9 mouse cellular contexts compared by ENCODE assay signal in genomic region chr6:71991190-71991932, GRCm38 (mm10).
A peak's percentile ranks its signal among the peaks of the same experiment; 100 is the strongest.
DNase-seq lines count a peak whose midpoint lies in the region; ATAC-seq lines count a peak whose summit lies in the region.
"Had no signal": no experiment of that assay in that cellular context is flagged by ENCODE, and none has a peak within 500 bp of the region (broad histone marks: within the 10 kb centered on the region; RNA-seq: fewer than 3 reads in every experiment).

No protein-coding gene starts in this region.

- peak overlapping the region; percentile 74 for H3K27ac ChIP-seq in forebrain, embryonic 10.5 days
- H3K27ac ChIP-seq in forebrain, embryonic 16.5 days (ENCODE audit: low read length), result no peak overlapping the region
- no peak overlapping the region for H3K27ac ChIP-seq in lung, embryonic 16.5 days (ENCODE audit: low read length)
- peak overlapping the region; percentile 93 for H3K27ac ChIP-seq in embryonic facial prominence, embryonic 12.5 days
- no peak overlapping the region for H3K27ac ChIP-seq in liver, embryonic 16.5 days (ENCODE audit: low read length)

- no peaks in the 10 kb centered on the region for H3K9me3 ChIP-seq in forebrain, embryonic 10.5 days
- no peaks in the 10 kb centered on the region for H3K9me3 ChIP-seq in forebrain, embryonic 16.5 days (ENCODE audit: control insufficient read depth, low read length)
- no peaks in the 10 kb centered on the region; the same call in 1 of the 2 replicates for H3K9me3 ChIP-seq in lung, embryonic 16.5 days (ENCODE audit: control insufficient read depth, low read length)
- H3K9me3 ChIP-seq in embryonic facial prominence, embryonic 12.5 days, result peaks cover 5% of the 10 kb centered on the region; the same call in 1 of the 2 replicates
- H3K9me3 ChIP-seq in liver, embryonic 16.5 days (replicated peaks; ENCODE audit: control insufficient read depth, low read length), result no peaks in the 10 kb centered on the region

- no peak overlapping the region for H3K4me3 ChIP-seq in forebrain, embryonic 10.5 days
- H3K4me3 ChIP-seq in forebrain, embryonic 16.5 days (replicated peaks; ENCODE audit: low read length), result no peak overlapping the region
- H3K4me3 ChIP-seq in lung, embryonic 16.5 days (ENCODE audit: low read length), result no peak overlapping the region
- no peak overlapping the region for H3K4me3 ChIP-seq in embryonic facial prominence, embryonic 12.5 days
- no peak overlapping the region for H3K4me3 ChIP-seq in liver, embryonic 16.5 days (ENCODE audit: low read depth, low read length)
- H3K4me3 ChIP-seq: megakaryocyte, embryonic 14.5 days had no signal

- H3K4me2 ChIP-seq in forebrain, embryonic 16.5 days (ENCODE audit: low read length), result no peak overlapping the region
- no peak overlapping the region for H3K4me2 ChIP-seq in lung, embryonic 16.5 days (ENCODE audit: low read depth, low read length)
- H3K4me2 ChIP-seq in embryonic facial prominence, embryonic 12.5 days (replicated peaks), result no peak overlapping the region
- no peak overlapping the region for H3K4me2 ChIP-seq in liver, embryonic 16.5 days (ENCODE audit: low read depth, low read length)

- no peak for DNase-seq in forebrain, embryonic 10.5 days (ENCODE audit: extremely low spot score, low spot score)
- no peak for DNase-seq in lung, postnatal 25 days (ENCODE audit: low spot score)
- no peak for DNase-seq in c-Kit-positive CD71-positive TER-119-positive erythroid progenitor cells, embryonic 14.5 days (ENCODE audit: low spot score)
- no peak for DNase-seq in frontal cortex, postnatal 36 days (ENCODE audit: low spot score in 2 of 2)

- H3K27me3 ChIP-seq in forebrain, embryonic 10.5 days (ENCODE audit: poor library complexity, severe bottlenecking), result no peaks in the 10 kb centered on the region
- H3K27me3 ChIP-seq in forebrain, embryonic 16.5 days (replicated peaks; ENCODE audit: control insufficient read depth, insufficient read depth, low read length), result no peaks in the 10 kb centered on the region
- H3K27me3 ChIP-seq in lung, embryonic 16.5 days (ENCODE audit: control insufficient read depth, insufficient read depth, low read depth, low read length), result no peaks in the 10 kb centered on the region
- H3K27me3 ChIP-seq in embryonic facial prominence, embryonic 12.5 days, result no peaks in the 10 kb centered on the region
- no peaks in the 10 kb centered on the region for H3K27me3 ChIP-seq in liver, embryonic 16.5 days (ENCODE audit: control insufficient read depth, insufficient read depth, low read depth, low read length)

- ATAC-seq in forebrain, embryonic 16.5 days, result no peak
- ATAC-seq in lung, embryonic 16.5 days (ENCODE audit: low read depth), result no peak
- ATAC-seq in embryonic facial prominence, embryonic 12.5 days (ENCODE audit: insufficient number of reproducible peaks, insufficient read depth, low FRiP score, low TSS enrichment), result no peak
- peak; percentile 27; the same call in 1 of the 2 replicates for ATAC-seq in liver, embryonic 16.5 days (ENCODE audit: low read depth)

- no peak overlapping the region for H3K9ac ChIP-seq in forebrain, embryonic 16.5 days (replicated peaks; ENCODE audit: low read depth, low read length)
- 0 out of 2 replicates have a peak overlapping the region, but pooled peaks have one; percentile 12 for H3K9ac ChIP-seq in lung, embryonic 16.5 days (ENCODE audit: low read length)
- no peak overlapping the region for H3K9ac ChIP-seq in embryonic facial prominence, embryonic 12.5 days
- no peak overlapping the region for H3K9ac ChIP-seq in liver, embryonic 16.5 days (ENCODE audit: low read depth, low read length)

- H3K36me3 ChIP-seq in forebrain, embryonic 10.5 days (replicated peaks), result no peaks in the 10 kb centered on the region
- H3K36me3 ChIP-seq in forebrain, embryonic 16.5 days (ENCODE audit: control insufficient read depth, insufficient read depth), result no peaks in the 10 kb centered on the region
- no peaks in the 10 kb centered on the region for H3K36me3 ChIP-seq in lung, embryonic 16.5 days (ENCODE audit: control insufficient read depth, insufficient read depth, low read length)
- H3K36me3 ChIP-seq in embryonic facial prominence, embryonic 12.5 days, result no peaks in the 10 kb centered on the region
- H3K36me3 ChIP-seq in liver, embryonic 16.5 days (ENCODE audit: control insufficient read depth, insufficient read depth), result no peaks in the 10 kb centered on the region

- WGBS in forebrain, embryonic 10.5 days, result 70% methylated on average over 8 of the region's 8 CpGs
- 62% methylated on average over 8 of the region's 8 CpGs for WGBS in forebrain, embryonic 16.5 days
- 56% methylated on average over 8 of the region's 8 CpGs for WGBS in lung, embryonic 16.5 days
- WGBS in embryonic facial prominence, embryonic 12.5 days, result 47% methylated on average over 8 of the region's 8 CpGs
- WGBS in liver, embryonic 16.5 days (ENCODE audit: insufficient replicate concordance), result 60% methylated on average over 8 of the region's 8 CpGs

- H3K4me1 ChIP-seq in forebrain, embryonic 10.5 days, result peaks cover 36% of the 10 kb centered on the region
- H3K4me1 ChIP-seq in forebrain, embryonic 16.5 days (replicated peaks; ENCODE audit: control insufficient read depth, insufficient read depth, low read length), result peaks cover 10% of the 10 kb centered on the region
- peaks cover 19% of the 10 kb centered on the region for H3K4me1 ChIP-seq in lung, embryonic 16.5 days (replicated peaks; ENCODE audit: control insufficient read depth, insufficient read depth, low read length)
- peaks cover 45% of the 10 kb centered on the region for H3K4me1 ChIP-seq in embryonic facial prominence, embryonic 12.5 days
- peaks cover 2% of the 10 kb centered on the region; the same call in 1 of the 2 replicates for H3K4me1 ChIP-seq in liver, embryonic 16.5 days (ENCODE audit: control insufficient read depth, low read depth, low read length)

Comparison
In these comparisons a context has a peak if more than half of its experiments do, and no peak if none do; other contexts are left out.
1. H3K27ac ChIP-seq: peak in forebrain, embryonic 10.5 days (single experiment) and embryonic facial prominence, embryonic 12.5 days (single experiment); none in forebrain, embryonic 16.5 days (single experiment), lung, embryonic 16.5 days (single experiment) and liver, embryonic 16.5 days (single experiment).